Mouse (Mus musculus): Measurements from ENCODE around the gene Ctcf. TPM values are rescaled to one million over a fixed set of nuclear protein-coding genes. Genes with fewer than 3 reads are reported as not detected.

Ctcf gene
- 100 to 1,000 TPM; 182 to 207 TPM for total RNA-seq (2023)

DNA sequence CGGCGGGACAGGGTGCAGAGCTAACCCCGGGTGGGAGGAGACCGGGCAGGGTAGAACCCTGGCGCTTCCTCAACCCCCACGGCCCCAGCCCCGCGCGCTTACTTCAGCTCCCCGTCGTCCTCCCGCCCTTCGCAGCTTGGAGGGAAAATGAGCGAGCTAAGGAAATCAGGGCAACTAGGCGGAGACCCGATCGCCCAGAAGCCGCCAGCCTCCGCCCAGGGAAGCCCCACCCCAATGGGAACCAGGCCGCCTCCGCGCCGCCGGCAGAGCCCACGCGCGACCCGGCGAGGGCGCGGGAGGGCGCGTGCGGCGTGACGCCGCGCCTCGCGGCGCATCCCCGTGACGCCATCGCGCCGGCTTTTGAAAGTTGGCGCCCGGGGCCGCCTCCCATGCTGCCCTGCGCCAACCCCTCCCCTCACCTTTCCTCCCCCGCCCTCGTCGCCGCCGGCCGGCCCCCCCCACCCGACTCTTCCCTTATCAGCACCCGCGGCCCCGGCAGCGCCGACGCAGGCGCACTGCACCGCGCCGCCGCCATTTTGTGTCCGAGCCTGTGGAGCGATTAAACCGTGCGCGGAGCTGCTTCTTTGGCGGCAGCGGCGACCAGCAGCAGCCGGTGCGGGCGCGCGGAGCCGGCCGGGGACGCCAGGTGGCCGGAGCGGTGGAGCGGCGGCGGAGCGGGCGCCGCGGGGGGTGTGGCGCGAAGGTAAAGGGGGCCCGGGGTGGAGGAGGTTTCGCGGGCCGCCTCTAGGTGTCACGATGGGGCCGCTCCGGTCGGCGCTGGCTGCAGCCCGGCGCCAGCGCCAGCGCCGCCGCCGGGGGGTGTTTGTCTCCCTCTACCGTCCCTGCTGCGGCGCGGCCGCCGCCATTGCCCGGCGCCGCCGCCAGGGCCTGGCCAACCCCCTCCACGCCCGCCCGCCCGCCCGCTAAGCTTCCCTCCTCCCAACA lies at the start of gene Ctcf:
Ctcf (plus strand) TSS at position 551 of the 945 bp plus-strand sequence.

DNA sequence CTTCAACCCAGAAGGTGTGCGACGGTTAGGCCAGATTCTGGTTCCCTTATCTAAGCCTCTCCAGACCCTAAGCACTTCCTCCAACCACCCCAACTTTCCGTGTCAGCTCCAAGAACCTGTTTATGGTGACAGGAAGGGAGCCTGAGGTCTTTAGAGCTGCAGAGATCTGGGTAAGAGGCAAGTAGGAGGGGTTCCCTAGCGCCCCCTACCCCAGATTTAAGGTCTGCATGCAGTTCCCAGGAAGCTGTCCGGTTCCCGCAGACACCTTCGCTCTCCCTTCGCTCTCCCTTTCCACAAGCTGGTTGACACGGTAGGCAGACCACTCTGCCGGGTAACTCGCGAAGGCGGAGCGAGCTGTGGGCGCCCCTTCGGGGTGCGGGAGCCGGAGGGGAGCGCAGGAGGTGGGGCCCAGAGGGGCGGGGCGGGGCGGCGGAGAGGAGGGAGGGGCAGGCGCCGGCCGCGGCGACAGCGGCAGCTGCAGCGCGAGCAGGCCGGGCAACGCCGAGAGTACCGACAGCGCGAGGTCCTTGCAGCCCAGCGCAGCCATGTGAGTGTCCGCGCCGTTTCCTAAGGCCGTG lies 31.5 kb upstream of the Ctcf start, which contains the start of gene Ripor1:
Ripor1 (plus strand) TSS at position 452 of the 578 bp plus-strand sequence.

DNA sequence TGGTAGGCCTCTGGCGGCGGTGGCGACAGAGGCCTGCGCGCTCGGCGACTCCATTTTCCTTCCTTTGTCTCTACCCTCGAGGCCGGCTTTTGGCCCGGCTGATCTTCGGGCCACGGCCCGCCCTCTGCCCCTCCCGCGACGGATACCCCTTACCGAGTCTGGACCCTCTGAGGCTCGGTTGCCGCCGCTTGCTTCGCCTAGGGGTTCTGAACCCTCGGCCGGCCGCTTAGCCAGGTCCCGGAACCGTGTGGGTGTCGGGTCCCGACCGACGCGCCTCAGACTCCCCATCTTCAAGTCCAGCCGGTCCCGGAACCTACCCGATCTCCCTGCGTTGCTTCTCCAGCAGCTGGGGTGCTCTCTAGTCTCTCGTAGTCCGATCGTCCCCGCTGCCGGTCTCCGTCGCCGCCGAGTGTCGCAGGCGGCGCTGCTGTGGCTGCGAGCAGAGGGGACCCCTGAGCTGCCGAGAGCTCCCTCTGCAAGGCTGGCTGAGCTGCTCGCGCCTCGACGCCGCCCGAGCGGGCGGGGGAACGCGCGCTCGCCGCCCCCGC lies 669 bp downstream of the Ctcf start, which contains the start of gene Agrp:
Agrp (minus strand) TSS at position 431 of the 548 bp plus-strand sequence.

DNA sequence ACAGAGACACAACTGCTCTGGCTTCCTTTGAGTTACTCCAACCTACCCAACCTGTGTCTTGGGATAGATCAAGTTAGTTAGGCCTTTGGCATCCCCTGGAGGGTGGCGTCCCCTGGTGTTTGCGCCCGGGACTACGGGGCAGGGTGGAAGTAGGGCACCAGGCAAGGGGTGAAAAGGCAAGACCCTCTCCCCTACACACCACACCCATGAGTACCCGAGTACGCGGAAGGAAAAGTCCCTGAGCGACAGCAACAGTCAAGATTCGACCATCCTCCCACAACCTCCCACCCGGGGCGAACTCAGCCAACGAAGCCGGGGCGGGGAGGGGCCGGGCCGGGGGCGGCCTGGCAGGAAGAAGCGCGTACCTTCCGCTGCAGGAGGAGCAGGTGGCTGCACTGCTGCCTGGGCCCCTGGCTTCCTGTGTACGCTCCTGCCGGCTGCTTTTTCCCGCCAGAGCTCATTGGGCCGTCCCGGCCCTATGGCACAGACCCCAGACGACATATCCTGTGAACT lies 49.5 kb downstream of the Ctcf start, which contains the start of gene Carmil2:
Carmil2 (plus strand) TSS at position 479 of the 513 bp plus-strand sequence.

DNA sequence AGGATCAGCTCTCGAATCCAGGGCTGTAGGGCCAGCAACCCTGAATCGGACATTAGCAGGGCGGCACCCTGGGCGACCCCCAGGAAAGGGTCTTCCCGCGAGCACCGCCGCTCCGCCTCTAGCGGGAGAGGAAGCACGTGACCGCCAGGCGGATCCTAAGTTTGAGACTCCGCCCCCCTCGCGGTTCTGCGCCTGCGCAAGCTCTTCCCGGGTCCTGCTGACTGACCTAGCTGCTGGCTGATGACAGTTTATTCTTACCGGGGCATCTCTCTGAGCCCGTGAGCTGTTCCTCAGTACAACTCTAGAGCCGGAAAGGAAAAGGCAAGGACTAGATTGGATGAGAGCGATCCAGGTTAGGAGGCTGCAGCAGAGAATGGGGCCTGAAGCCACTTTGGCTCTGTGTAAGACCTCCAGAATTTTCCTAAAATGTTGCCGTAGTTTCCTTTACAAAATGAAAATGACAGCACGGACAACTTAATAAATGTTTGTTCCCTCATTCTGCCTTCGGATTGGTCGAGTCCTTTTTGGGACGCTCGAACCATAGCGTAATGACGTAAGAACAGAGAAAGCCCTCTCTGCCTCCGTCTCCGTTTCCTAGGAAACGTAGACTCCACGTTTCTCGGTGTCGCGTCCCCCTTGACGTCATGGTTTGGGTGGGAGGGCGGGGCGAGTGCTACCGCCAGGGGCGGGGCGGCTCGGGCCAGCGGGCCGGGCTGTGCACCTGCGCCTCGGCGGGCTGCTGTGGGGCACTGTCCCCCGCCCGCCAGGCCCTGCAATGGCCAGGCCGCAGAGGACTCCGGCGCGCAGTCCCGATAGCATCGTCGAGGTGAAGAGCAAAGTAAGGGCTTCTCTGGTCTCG lies 64.8 kb downstream of the Ctcf start, which contains the start of the genes Acd and Pard6a:
Acd (minus strand) TSS at position 137 of the 859 bp plus-strand sequence.
Pard6a (plus strand) TSS at position 183 of the 859 bp plus-strand sequence.

DNA sequence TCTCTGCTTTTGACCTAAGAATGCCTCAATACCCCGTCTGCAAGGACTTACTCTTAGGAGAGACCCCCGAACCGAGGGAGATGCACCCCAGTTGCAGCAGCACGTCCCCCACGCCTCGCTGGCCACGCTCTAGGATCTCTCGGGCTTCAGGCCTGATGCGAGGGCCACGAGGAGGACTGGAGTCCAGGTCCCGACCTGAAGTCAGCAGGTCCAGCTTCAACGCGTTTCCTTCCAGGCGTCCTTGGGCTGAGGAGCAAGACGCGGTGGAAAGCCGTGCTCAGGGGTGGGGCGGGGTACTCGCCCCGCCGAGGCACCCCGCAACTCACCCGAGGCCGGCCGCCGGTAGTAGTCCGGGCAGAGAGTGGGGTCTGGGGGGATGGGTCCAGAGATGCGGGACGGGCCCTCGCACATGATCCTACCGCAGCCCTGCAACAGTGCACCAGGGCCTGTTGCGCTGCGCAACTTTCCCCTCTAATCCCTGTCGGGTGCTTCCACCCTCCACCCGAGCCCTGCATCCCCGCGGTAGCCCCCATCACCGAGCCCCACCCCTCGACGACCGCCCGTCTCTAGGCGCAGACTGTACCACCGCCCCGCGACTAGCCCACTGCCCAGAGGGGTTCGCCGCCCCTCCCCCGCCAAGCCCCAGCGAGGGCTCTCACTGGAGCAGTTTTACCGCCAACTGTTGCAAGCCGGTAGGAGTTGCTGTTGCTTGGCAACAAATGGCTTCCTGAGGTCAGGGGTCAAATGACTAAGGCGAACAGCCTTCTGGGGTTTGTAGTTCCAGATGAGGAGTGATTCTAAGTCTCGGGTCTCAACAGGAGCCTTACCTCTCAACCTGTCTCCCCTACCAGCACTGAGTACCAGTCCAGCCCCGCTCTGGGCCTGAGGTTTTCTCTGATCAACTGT lies 71.4 kb downstream of the Ctcf start, which contains the start of the genes 4933405L10Rik and Enkd1:
4933405L10Rik (plus strand) TSS at position 158 of the 906 bp plus-strand sequence.
Enkd1 (minus strand) TSS at position 713 of the 906 bp plus-strand sequence.

Other genes starting within 250 kb of the Ctcf start
- gene Kctd19, start 223.1 kb upstream of the Ctcf start, total RNA-seq (2023) = not detected
- gene Lrrc36, start 223.0 kb upstream of the Ctcf start, total RNA-seq (2023) = not detected
- gene Tppp3, start 165.0 kb upstream of the Ctcf start, total RNA-seq (2023) = 1 to 10 TPM in 1 of 2 experiments, under 1 TPM in 1; 0.56 to 1.3 TPM
- 1 to 10 TPM; 4.0 to 5.3 TPM for gene Zdhhc1, start 139.7 kb upstream of the Ctcf start, total RNA-seq (2023)
- gene Hsd11b2, start 117.8 kb upstream of the Ctcf start, total RNA-seq (2023) = not detected
- gene Atp6v0d1, start 70.5 kb upstream of the Ctcf start, total RNA-seq (2023) = 10 to 100 TPM; 82.3 to 98.5 TPM
- 10 to 100 TPM; 24.3 to 32.2 TPM for gene Ripor1, start 31.3 kb upstream of the Ctcf start, total RNA-seq (2023)
- gene Agrp, start 825 bp downstream of the Ctcf start, total RNA-seq (2023) = not detected
- gene Carmil2, start 49.7 kb downstream of the Ctcf start, total RNA-seq (2023) = 100 to 1,000 TPM; 155 to 156 TPM
- 10 to 100 TPM; 93.3 to 95.1 TPM for gene Acd, start 64.5 kb downstream of the Ctcf start, total RNA-seq (2023)
- gene Pard6a, start 64.6 kb downstream of the Ctcf start, total RNA-seq (2023) = 10 to 100 TPM; 14.9 to 16.3 TPM
- gene 4933405L10Rik, start 71.1 kb downstream of the Ctcf start, total RNA-seq (2023) = not detected
- gene Enkd1, start 71.6 kb downstream of the Ctcf start, total RNA-seq (2023) = 1 to 10 TPM; 4.2 to 4.3 TPM
- gene Gfod2, start 122.1 kb downstream of the Ctcf start, total RNA-seq (2023) = 1 to 10 TPM; 4.1 to 6.5 TPM
- 10 to 100 TPM; 36.8 to 38.6 TPM for gene Ranbp10, start 190.8 kb downstream of the Ctcf start, total RNA-seq (2023)
- gene Tsnaxip1, start 191.2 kb downstream of the Ctcf start, total RNA-seq (2023) = 1 to 10 TPM; 1.4 to 1.6 TPM
- 10 to 100 TPM; 17.6 to 18.1 TPM for gene Cenpt, start 216.7 kb downstream of the Ctcf start, total RNA-seq (2023)
- 10 to 100 TPM; 17.1 to 19.7 TPM for gene Thap11, start 218.6 kb downstream of the Ctcf start, total RNA-seq (2023)
- gene Nutf2, start 224.0 kb downstream of the Ctcf start, total RNA-seq (2023) = 10 to 100 TPM; 17.1 to 31.8 TPM
- 10 to 100 TPM; 75.9 to 79.6 TPM for gene Edc4, start 244.3 kb downstream of the Ctcf start, total RNA-seq (2023)

Measured in B cell, adult 67 days (primary cell).